15 mouse cellular contexts compared by ENCODE assay signal in genomic region chr11:118364021-118364420, GRCm38 (mm10). TPM values are rescaled to one million over a fixed set of nuclear protein-coding genes. Genes with fewer than 3 reads are reported as not detected.
DNase-seq lines count a peak whose midpoint lies in the region; ATAC-seq lines count a peak whose summit lies in the region.
"Had no signal": no experiment of that assay in that cellular context is flagged by ENCODE, and none has a peak within 500 bp of the region (broad histone marks: within the 10 kb centered on the region; RNA-seq: fewer than 3 reads in every experiment).

No protein-coding gene starts in this region.

- ATAC-seq in kidney, embryonic 15.5 days (replicated peaks; ENCODE audit: low FRiP score), result no peak
- ATAC-seq in limb, embryonic 12.5 days (ENCODE audit: insufficient number of reproducible peaks, insufficient read depth, low FRiP score, low TSS enrichment, low read depth), result no peak

- H3K4me3 ChIP-seq in kidney, embryonic 15.5 days (replicated peaks), result no peak overlapping the region
- H3K4me3 ChIP-seq in brown adipose tissue, adult 24 weeks (ENCODE audit: insufficient read depth, low read depth, low read length), result no peak overlapping the region
- no peak overlapping the region for H3K4me3 ChIP-seq in limb, embryonic 12.5 days (replicated peaks)
- H3K4me3 ChIP-seq: left cerebral cortex, adult 2 months; midbrain, embryonic 10.5 days; neural tube, embryonic 12.5 days had no signal

- no peaks in the 10 kb centered on the region for H3K27me3 ChIP-seq in kidney, embryonic 15.5 days
- no peaks in the 10 kb centered on the region for H3K27me3 ChIP-seq in limb, embryonic 12.5 days
- H3K27me3 ChIP-seq: neural tube, embryonic 12.5 days had no signal

- no peaks in the 10 kb centered on the region for H3K36me3 ChIP-seq in kidney, embryonic 15.5 days
- no peaks in the 10 kb centered on the region for H3K36me3 ChIP-seq in limb, embryonic 12.5 days
- H3K36me3 ChIP-seq: midbrain, embryonic 10.5 days; neural tube, embryonic 12.5 days had no signal

- H3K27ac ChIP-seq in kidney, embryonic 15.5 days, result peak overlapping the region; percentile 93
- peak overlapping the region; percentile 88; the same call in 1 of the 2 replicates for H3K27ac ChIP-seq in brown adipose tissue, adult 24 weeks (replicated peaks; ENCODE audit: low read depth, low read length)
- H3K27ac ChIP-seq in limb, embryonic 12.5 days, result peak overlapping the region; percentile 89
- H3K27ac ChIP-seq: neural tube, embryonic 12.5 days had no signal

- H3K9me3 ChIP-seq in kidney, embryonic 15.5 days (replicated peaks), result no peaks in the 10 kb centered on the region
- no peaks in the 10 kb centered on the region for H3K9me3 ChIP-seq in limb, embryonic 12.5 days
- H3K9me3 ChIP-seq: midbrain, embryonic 10.5 days; neural tube, embryonic 12.5 days had no signal

- H3K9ac ChIP-seq in kidney, embryonic 15.5 days, result 0 out of 2 replicates have a peak overlapping the region, but pooled peaks have one; percentile 27
- H3K9ac ChIP-seq in limb, embryonic 12.5 days (replicated peaks), result no peak overlapping the region
- H3K9ac ChIP-seq: forebrain, postnatal 0 days; liver, postnatal 0 days; neural tube, embryonic 12.5 days had no signal

- H3K4me1 ChIP-seq in kidney, embryonic 15.5 days, result peaks cover 56% of the 10 kb centered on the region
- H3K4me1 ChIP-seq in brown adipose tissue, adult 24 weeks (ENCODE audit: control insufficient read depth, insufficient read depth, insufficient read length, low read length), result peaks cover 8% of the 10 kb centered on the region; the same call in 1 of the 2 replicates
- peaks cover 64% of the 10 kb centered on the region for H3K4me1 ChIP-seq in limb, embryonic 12.5 days (replicated peaks)

- H3K4me2 ChIP-seq in kidney, embryonic 15.5 days, result no peak overlapping the region
- peak overlapping the region; percentile 45; the same call in 1 of the 2 replicates for H3K4me2 ChIP-seq in limb, embryonic 12.5 days
- H3K4me2 ChIP-seq: neural tube, embryonic 12.5 days had no signal

- WGBS in kidney, embryonic 15.5 days, result 73% methylated on average over 4 of the region's 4 CpGs
- 85% methylated on average over 4 of the region's 4 CpGs for WGBS in limb, embryonic 12.5 days

- peak; percentile 92 for DNase-seq in heart, adult 11 months
- no peak for DNase-seq in heart, adult 8-10 months (ENCODE audit: low spot score)
- DNase-seq in kidney, adult 8-10 months, result no peak
- no peak for DNase-seq in spleen, adult 18-20 months
- no peak for DNase-seq in frontal cortex, postnatal 14 days (ENCODE audit: low spot score in 2 of 2)
- DNase-seq: embryo, embryonic 11 days; forebrain, postnatal 0 days; liver, postnatal 0 days; right cerebral cortex, postnatal 25 days had no signal

RNA-seq across cellular contexts. Expression of gene Timp2, which starts 8.5 kb away (rescaled TPM):
- 10 to 100 TPM; 73.9 to 99.6 (median 87.5) TPM for total RNA-seq in heart, adult 8-10 months (2022)
- polyA plus RNA-seq in kidney, embryonic 15.5 days (2015; fragmentation: Nextera tagmentation; extraction: Ambion mirVana), result 84.4 and 87.7 TPM in 2 replicates
- 46.0 and 69.1 TPM in 2 replicates for polyA plus RNA-seq in brown adipose tissue, adult 24 weeks (2012; ENCODE audit: insufficient read depth, insufficient read length, missing spikeins)
- 77.6 and 91.3 TPM in 2 replicates for polyA plus RNA-seq in limb, embryonic 12.5 days (2016; fragmentation: Nextera tagmentation; extraction: Ambion mirVana)

RNA-seq across cellular contexts. Expression of gene Cep295nl, which starts 21.7 kb away (rescaled TPM):
- total RNA-seq in heart, adult 8-10 months (2022), result 1 to 10 TPM in 1 of 4 experiments, under 1 TPM in 3; 0.82 to 1.0 (median 0.88) TPM
- 0.44 and 0.80 TPM in 2 replicates for polyA plus RNA-seq in kidney, embryonic 15.5 days (2015; fragmentation: Nextera tagmentation; extraction: Ambion mirVana)
- not detected in 2 replicates for polyA plus RNA-seq in brown adipose tissue, adult 24 weeks (2012; ENCODE audit: insufficient read depth, insufficient read length, missing spikeins)
- polyA plus RNA-seq in limb, embryonic 12.5 days (2016; fragmentation: Nextera tagmentation; extraction: Ambion mirVana), result 0.59 and 0.60 TPM in 2 replicates

RNA-seq across cellular contexts. Expression of gene Lgals3bp, which starts 37.9 kb away (rescaled TPM):
- 10 to 100 TPM; 19.7 to 25.8 (median 23.3) TPM for total RNA-seq in heart, adult 8-10 months (2022)
- polyA plus RNA-seq in kidney, embryonic 15.5 days (2015; fragmentation: Nextera tagmentation; extraction: Ambion mirVana), result 13.6 and 18.2 TPM in 2 replicates
- polyA plus RNA-seq in brown adipose tissue, adult 24 weeks (2012; ENCODE audit: insufficient read depth, insufficient read length, missing spikeins), result 86.8 and 88.8 TPM in 2 replicates
- polyA plus RNA-seq in limb, embryonic 12.5 days (2016; fragmentation: Nextera tagmentation; extraction: Ambion mirVana), result 4.1 and 4.3 TPM in 2 replicates

RNA-seq across cellular contexts. Expression of gene Cant1, which starts 54.9 kb away (rescaled TPM):
- total RNA-seq in heart, adult 8-10 months (2022), result 10 to 100 TPM; 16.4 to 19.2 (median 16.8) TPM
- polyA plus RNA-seq in kidney, embryonic 15.5 days (2015; fragmentation: Nextera tagmentation; extraction: Ambion mirVana), result 26.7 and 32.9 TPM in 2 replicates
- polyA plus RNA-seq in brown adipose tissue, adult 24 weeks (2012; ENCODE audit: insufficient read depth, insufficient read length, missing spikeins), result 11.4 and 12.1 TPM in 2 replicates
- 30.5 and 32.0 TPM in 2 replicates for polyA plus RNA-seq in limb, embryonic 12.5 days (2016; fragmentation: Nextera tagmentation; extraction: Ambion mirVana)
